Mouse (Mus musculus) heart, embryonic 14.5 days (tissue): ENCODE measurements at regions not wholly inside any gene's neighbourhood (a gene's known extent, or its start where the extent isn't known, plus 50 kb on each side); places are given as distances from the start of the nearest gene placed in this dataset.

Source experiments
- ATAC-seq: fragments of 200-750 bp; cut with Nextera tagmentation; 2 replicates; pipeline ENCODE4 v1.8.0; 2017; ENCODE audit warnings: low read depth, moderate TSS enrichment; ENCODE audit not compliant: insufficient number of reproducible peaks, insufficient read depth, low FRiP score
- H3K27ac ChIP-seq, 2 experiments: fragments of 200-500 bp in 1 of 2; fragments of 300-500 bp in 1 of 2; sonication (generic) in 1 of 2; replicated peaks in 1 of 2; 2 replicates each; pipeline ENCODE4 v1.5.1; 2012 to 2014; ENCODE audit warnings: low read depth in 2 of 2, low read length in 2 of 2, control low read depth in 1 of 2, mild to moderate bottlenecking in 1 of 2, mixed read lengths in 1 of 2; ENCODE audit not compliant: control insufficient read depth in 1 of 2, insufficient read depth in 1 of 2
- H3K27me3 ChIP-seq: fragments of 300-500 bp; sonication (generic); 2 replicates; pipeline ENCODE4 v1.6.1; 2014; ENCODE audit warnings: mild to moderate bottlenecking, low read length, control low read depth; ENCODE audit not compliant: control insufficient read depth, insufficient read depth
- H3K36me3 ChIP-seq: fragments of 300-500 bp; sonication (generic); 2 replicates; pipeline ENCODE4 v1.6.1; 2014; ENCODE audit warnings: mild to moderate bottlenecking, control low read depth, low read length, mixed read lengths; ENCODE audit not compliant: control insufficient read depth, insufficient read depth
- H3K4me1 ChIP-seq, 2 experiments: fragments of 200-500 bp in 1 of 2; fragments of 300-500 bp in 1 of 2; sonication (generic) in 1 of 2; 2 replicates each; pipeline ENCODE4 v1.6.1; 2012 to 2014; ENCODE audit warnings: low read length in 2 of 2, control low read depth in 1 of 2, mixed read lengths in 1 of 2; ENCODE audit not compliant: control insufficient read depth in 2 of 2, insufficient read depth in 2 of 2
- H3K4me2 ChIP-seq: fragments of 300-500 bp; sonication (generic); 2 replicates; pipeline ENCODE4 v1.6.1; 2014; ENCODE audit warnings: mild to moderate bottlenecking, low read length
- H3K4me3 ChIP-seq, 2 experiments: fragments of 200-500 bp in 1 of 2; fragments of 300-500 bp in 1 of 2; sonication (generic) in 1 of 2; 2 replicates each; pipeline ENCODE4 v1.5.1; 2012 to 2014; ENCODE audit warnings: low read length in 2 of 2, mild to moderate bottlenecking in 2 of 2, control low read depth in 1 of 2, low read depth in 1 of 2, moderate library complexity in 1 of 2; ENCODE audit not compliant: control insufficient read depth in 1 of 2, insufficient read depth in 1 of 2
- H3K9ac ChIP-seq: fragments of 300-500 bp; sonication (generic); 2 replicates; pipeline ENCODE4 v1.6.1; 2014; ENCODE audit warnings: mild to moderate bottlenecking, low read length
- H3K9me3 ChIP-seq: fragments of 300-500 bp; sonication (generic); 2 replicates; pipeline ENCODE4 v1.6.1; 2016; ENCODE audit warnings: low read length, control low read depth; ENCODE audit not compliant: control insufficient read depth
- WGBS: fragments of 180-500 bp; shearing (Covaris S2); extraction: QIAGEN DNeasy Blood & Tissue Kit; methylation state at CpG from one replicate; pipeline ENCODE4 v1.1.7; 2014; 5-methylcytosine and 5-hydroxymethylcytosine counted together

- H3K27me3 ChIP-seq, result no peaks in the 10 kb centered on the region
- no peaks in the 10 kb centered on the region for H3K9me3 ChIP-seq
- no peak overlapping the region for H3K4me2 ChIP-seq
- no peak overlapping the region for H3K9ac ChIP-seq
- H3K4me3 ChIP-seq, result no peak overlapping the region
- WGBS, result 80% methylated on average over 1 of the region's 1 CpGs
- H3K27ac ChIP-seq, result no peak overlapping the region
- H3K4me1 ChIP-seq, result no peaks in the 10 kb centered on the region
- ATAC-seq, result no peak
- no peaks in the 10 kb centered on the region for H3K36me3 ChIP-seq
Observed at GRCm38 (mm10) chr2:61213951-61214350, 251.0 kb upstream of the Rbms1 start.

GRCm38 (mm10) chr2:61201387-61201786 is 238.4 kb upstream of the Rbms1 start:
- Histone ChIP-seq H3K4me3 (no peak overlapping the region), H3K4me2 (no peak overlapping the region), H3K9ac (no peak overlapping the region), H3K4me1 (peaks cover 0 to 2% of the 10 kb centered on the region in 2 experiments; a peak in 2 of 4 replicates), H3K9me3 (no peaks in the 10 kb centered on the region), H3K27me3 (no peaks in the 10 kb centered on the region), H3K27ac (no peak overlapping the region), H3K36me3 (no peaks in the 10 kb centered on the region)
- no peak for ATAC-seq

- Histone ChIP-seq H3K27me3 (no peaks in the 10 kb centered on the region), H3K4me3 (no peak overlapping the region), H3K9ac (no peak overlapping the region), H3K9me3 (no peaks in the 10 kb centered on the region), H3K4me1 (no peaks in the 10 kb centered on the region; a peak in 1 of 4 replicates), H3K4me2 (no peak overlapping the region), H3K36me3 (no peaks in the 10 kb centered on the region), H3K27ac (no peak overlapping the region)
- 32% methylated on average over 2 of the region's 2 CpGs for WGBS
- no peak for ATAC-seq
Observed at GRCm38 (mm10) chr2:61193976-61194375, 231.0 kb upstream of the Rbms1 start.

DNA sequence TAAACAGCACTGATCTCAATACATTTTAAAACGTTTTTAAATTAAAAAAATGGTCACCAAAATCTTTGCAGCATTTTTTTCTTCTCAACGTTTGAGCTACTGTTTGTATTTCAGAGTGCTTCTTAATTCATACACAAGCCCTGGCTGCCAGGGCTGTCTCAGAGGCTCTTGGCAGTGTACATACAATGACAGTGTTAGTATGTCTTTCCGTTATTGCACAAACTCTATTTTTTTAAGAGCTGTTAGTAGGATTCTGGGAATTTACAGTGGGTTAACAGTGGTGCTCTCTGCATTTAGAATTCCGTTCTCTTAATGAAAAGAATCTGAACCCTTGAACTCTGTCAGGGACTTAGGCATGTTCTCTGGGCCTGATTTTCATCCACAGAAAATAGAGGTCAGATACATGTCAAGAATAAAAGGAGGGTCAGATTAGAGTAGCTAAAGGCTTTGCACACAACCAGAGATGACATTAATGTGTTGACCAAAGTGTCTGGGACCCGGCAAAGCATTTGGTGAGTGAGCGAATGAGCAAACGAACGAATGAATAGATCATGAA is 219.5 kb upstream of the Rbms1 start:
- no peaks in the 10 kb centered on the region for H3K4me1 ChIP-seq
- no peak overlapping the region for H3K27ac ChIP-seq
- ATAC-seq, result no peak
- no peak overlapping the region for H3K4me3 ChIP-seq
- H3K4me2 ChIP-seq, result no peak overlapping the region
- H3K27me3 ChIP-seq, result no peaks in the 10 kb centered on the region
- 66% methylated on average over 8 of the region's 8 CpGs for WGBS
- H3K9me3 ChIP-seq, result no peaks in the 10 kb centered on the region
- H3K9ac ChIP-seq, result no peak overlapping the region
- H3K36me3 ChIP-seq, result no peaks in the 10 kb centered on the region

GRCm38 (mm10) chr2:61177801-61178200 is 214.8 kb upstream of the Rbms1 start:
- Histone ChIP-seq H3K4me1 (no peaks in the 10 kb centered on the region), H3K4me2 (no peak overlapping the region), H3K36me3 (no peaks in the 10 kb centered on the region), H3K9ac (no peak overlapping the region), H3K4me3 (no peak overlapping the region), H3K27me3 (no peaks in the 10 kb centered on the region), H3K9me3 (no peaks in the 10 kb centered on the region), H3K27ac (no peak overlapping the region)
- no peak for ATAC-seq
- whole genome bisulfite sequencing, result 60% methylated on average over 2 of the region's 2 CpGs

DNA sequence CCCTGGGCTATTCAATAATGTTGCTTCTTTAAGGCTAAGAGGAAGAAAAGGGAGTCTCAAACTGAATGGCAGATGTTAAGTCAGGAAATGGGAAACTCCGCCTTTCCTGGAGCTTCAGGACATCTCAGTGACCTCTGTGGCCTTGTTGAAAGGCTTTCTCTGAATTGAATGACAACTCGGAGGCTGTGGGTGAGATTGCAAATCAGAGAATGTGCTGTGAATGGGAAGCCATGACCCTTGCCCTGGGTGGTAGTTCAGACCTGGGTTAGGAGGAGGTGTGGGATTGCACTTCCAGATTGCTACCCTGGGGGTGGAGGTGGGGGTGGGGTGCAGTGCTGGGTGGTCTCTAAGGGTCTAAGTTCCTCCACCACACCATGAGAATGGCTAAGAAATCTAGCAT is 213.8 kb upstream of the Rbms1 start:
- 31% methylated on average over 2 of the region's 2 CpGs for WGBS
- no peak for ATAC-seq
- Histone ChIP-seq H3K27me3 (no peaks in the 10 kb centered on the region), H3K9me3 (no peaks in the 10 kb centered on the region), H3K4me1 (no peaks in the 10 kb centered on the region), H3K27ac (no peak overlapping the region), H3K9ac (no peak overlapping the region), H3K4me2 (no peak overlapping the region), H3K36me3 (no peaks in the 10 kb centered on the region), H3K4me3 (no peak overlapping the region)

- Histone ChIP-seq H3K9ac (no peak overlapping the region), H3K4me3 (no peak overlapping the region), H3K4me1 (no peaks in the 10 kb centered on the region), H3K27me3 (no peaks in the 10 kb centered on the region), H3K4me2 (no peak overlapping the region), H3K27ac (no peak overlapping the region), H3K36me3 (no peaks in the 10 kb centered on the region), H3K9me3 (no peaks in the 10 kb centered on the region)
- WGBS, result 49% methylated on average over 2 of the region's 2 CpGs
- ATAC-seq, result no peak
Observed at GRCm38 (mm10) chr2:61173581-61173980, 210.6 kb upstream of the Rbms1 start.

DNA sequence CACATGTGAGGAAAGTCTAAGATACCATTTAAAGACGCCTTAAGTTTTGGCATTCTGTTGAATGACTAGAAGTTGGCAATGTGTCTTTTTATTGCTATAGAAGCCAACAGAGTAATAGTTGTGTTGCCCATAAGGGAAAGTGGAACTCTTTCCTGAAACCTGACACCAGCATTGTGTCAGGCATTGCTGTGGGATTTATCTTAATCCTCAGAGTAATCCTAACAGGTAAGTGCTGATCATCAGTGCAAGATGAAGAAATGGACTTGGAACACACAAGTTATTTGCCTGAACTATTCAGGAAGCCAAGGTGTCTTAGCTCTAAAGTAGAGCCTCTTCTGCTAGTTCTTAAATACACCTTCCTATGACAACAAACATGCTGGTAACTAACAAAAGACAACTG is 198.3 kb upstream of the Rbms1 start:
- ATAC-seq, result no peak
- 85% methylated on average over 1 of the region's 1 CpGs for WGBS
- H3K9ac ChIP-seq, result no peak overlapping the region
- H3K9me3 ChIP-seq, result no peaks in the 10 kb centered on the region
- H3K27me3 ChIP-seq, result no peaks in the 10 kb centered on the region
- no peak overlapping the region for H3K4me3 ChIP-seq
- H3K27ac ChIP-seq, result no peak overlapping the region
- 0 out of 4 replicates have a peak, but pooled peaks cover 0 to 3% of the 10 kb centered on the region in 2 experiments for H3K4me1 ChIP-seq
- H3K36me3 ChIP-seq, result no peaks in the 10 kb centered on the region
- H3K4me2 ChIP-seq, result no peak overlapping the region
